Mouse (Mus musculus) hindbrain, embryonic 12.5 days (tissue): Measurements from ENCODE around the gene Antxrl. TPM values are rescaled to one million over a fixed set of nuclear protein-coding genes. Genes with fewer than 3 reads are reported as not detected.
A peak's percentile ranks its signal among the peaks of the same experiment; 100 is the strongest.

Source experiments
- ATAC-seq: fragments of 200-750 bp; cut with Nextera tagmentation; 2 replicates; pipeline ENCODE4 v1.8.0; 2017; ENCODE audit warnings: moderate TSS enrichment; ENCODE audit not compliant: low FRiP score
- H3K27ac ChIP-seq: fragments of 300-500 bp; sonication (generic); 2 replicates; pipeline ENCODE4 v1.5.1; 2016; ENCODE audit warnings: mild to moderate bottlenecking
- H3K27me3 ChIP-seq: fragments of 300-500 bp; sonication (generic); 2 replicates; pipeline ENCODE4 v1.6.1; 2016; ENCODE audit warnings: mild to moderate bottlenecking
- H3K36me3 ChIP-seq: fragments of 300-500 bp; sonication (generic); 2 replicates; pipeline ENCODE4 v1.6.1; 2016; ENCODE audit warnings: mild to moderate bottlenecking
- H3K4me1 ChIP-seq: fragments of 300-500 bp; sonication (generic); 2 replicates; pipeline ENCODE4 v1.6.1; 2016
- H3K4me2 ChIP-seq: fragments of 300-500 bp; sonication (generic); replicated peaks from 2 replicates; pipeline ENCODE4 v1.6.1; 2016; ENCODE audit warnings: mild to moderate bottlenecking
- H3K4me3 ChIP-seq: fragments of 300-500 bp; sonication (generic); 2 replicates; pipeline ENCODE4 v1.5.1; 2016; ENCODE audit warnings: mild to moderate bottlenecking
- H3K9ac ChIP-seq: fragments of 300-500 bp; sonication (generic); 2 replicates; pipeline ENCODE4 v1.6.1; 2016; ENCODE audit warnings: mild to moderate bottlenecking, moderate library complexity
- H3K9me3 ChIP-seq: fragments of 300-500 bp; sonication (generic); replicated peaks from 2 replicates; pipeline ENCODE4 v1.6.1; 2016; ENCODE audit warnings: mild to moderate bottlenecking
- WGBS: fragments of 180-500 bp; shearing (Covaris S2); methylation state at CpG from one replicate; pipeline ENCODE4 v1.1.7; 2016; 5-methylcytosine and 5-hydroxymethylcytosine counted together
- polyA plus RNA-seq: library from polyadenylated mRNA; unstranded; fragments of >200 nt; fragmentation: Nextera tagmentation; extraction: Ambion mirVana; gene quantifications from 2 replicates; pipeline ENCODE4 v1.2.1, GENCODE M21; 2016

Gene Antxrl
- polyA plus RNA-seq, 1 experiment from 2014 or later, result not detected

GRCm38 (mm10) chr14:34078293-34078692, 25.8 kb downstream of the Antxrl start:
- WGBS, result 83% methylated on average over 4 of the region's 4 CpGs
- Histone ChIP-seq H3K36me3 (no peaks in the 10 kb centered on the region), H3K27me3 (0 out of 2 replicates have a peak, but pooled peaks cover 4% of the 10 kb centered on the region), H3K9ac (no peak overlapping the region), H3K27ac (no peak overlapping the region), H3K9me3 (no peaks in the 10 kb centered on the region), H3K4me1 (no peaks in the 10 kb centered on the region; the same call in 1 of the 2 replicates), H3K4me2 (no peak overlapping the region), H3K4me3 (no peak overlapping the region)
- no peak for ATAC-seq

DNA sequence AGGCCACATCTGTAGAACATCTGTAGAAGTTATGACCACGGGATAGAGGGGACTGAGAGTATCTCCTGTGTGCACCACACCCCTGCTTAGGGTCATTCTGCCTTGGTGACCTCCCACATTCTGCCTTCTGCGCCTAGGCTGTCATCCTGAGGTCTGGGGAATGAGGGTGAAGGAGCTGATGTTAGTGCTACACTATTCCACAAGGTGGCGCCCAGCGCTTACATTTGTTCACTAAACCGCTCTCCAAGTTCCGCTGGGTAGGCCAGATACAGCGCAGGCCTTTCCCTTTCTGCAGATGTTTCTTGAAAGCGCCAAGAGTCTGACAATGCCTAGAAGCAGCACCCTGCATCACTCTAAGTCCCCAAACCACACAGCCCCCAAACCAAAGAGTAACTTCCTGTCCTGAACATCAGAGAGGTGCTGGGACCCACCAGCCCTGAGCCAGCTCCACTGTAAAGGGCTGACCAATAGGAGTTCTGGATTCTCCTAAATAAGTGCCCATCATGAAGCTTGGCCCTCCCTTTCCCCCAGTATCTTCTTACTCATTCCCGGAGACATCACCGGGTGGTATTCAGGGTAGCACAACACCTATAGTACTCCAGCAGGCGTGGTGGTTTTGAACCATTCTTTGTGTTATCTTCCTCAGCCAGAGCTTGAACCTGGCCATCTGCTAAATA, 28.0 kb downstream of the Antxrl start:
- H3K9me3 ChIP-seq, result no peaks in the 10 kb centered on the region
- no peak overlapping the region for H3K4me3 ChIP-seq
- H3K4me1 ChIP-seq, result no peaks in the 10 kb centered on the region; the same call in 1 of the 2 replicates
- no peak overlapping the region for H3K9ac ChIP-seq
- ATAC-seq, result peak; percentile 65
- no peaks in the 10 kb centered on the region for H3K36me3 ChIP-seq
- 11% methylated on average over 11 of the region's 11 CpGs for WGBS
- no peak overlapping the region for H3K27ac ChIP-seq
- 0 out of 2 replicates have a peak, but pooled peaks cover 4% of the 10 kb centered on the region for H3K27me3 ChIP-seq
- no peak overlapping the region for H3K4me2 ChIP-seq

GRCm38 (mm10) chr14:34085731-34086130, 33.2 kb downstream of the Antxrl start, which contains the start of gene Anxa8:
TSS of gene Anxa8 (plus strand) at chr14:34085981.
- Histone ChIP-seq H3K27ac (no peak within 1 kb of the TSS), H3K4me1 (no peaks in the 10 kb centered on the region), H3K9ac (no peak within 1 kb of the TSS), H3K36me3 (no peaks in the 10 kb centered on the region), H3K9me3 (no peaks in the 10 kb centered on the region), H3K27me3 (0 out of 2 replicates have a peak, but pooled peaks cover 4% of the 10 kb centered on the region), H3K4me2 (no peak within 1 kb of the TSS), H3K4me3 (no peak within 1 kb of the TSS)
- WGBS, result 76% methylated on average over 4 of the region's 4 CpGs
- no peak for ATAC-seq

DNA sequence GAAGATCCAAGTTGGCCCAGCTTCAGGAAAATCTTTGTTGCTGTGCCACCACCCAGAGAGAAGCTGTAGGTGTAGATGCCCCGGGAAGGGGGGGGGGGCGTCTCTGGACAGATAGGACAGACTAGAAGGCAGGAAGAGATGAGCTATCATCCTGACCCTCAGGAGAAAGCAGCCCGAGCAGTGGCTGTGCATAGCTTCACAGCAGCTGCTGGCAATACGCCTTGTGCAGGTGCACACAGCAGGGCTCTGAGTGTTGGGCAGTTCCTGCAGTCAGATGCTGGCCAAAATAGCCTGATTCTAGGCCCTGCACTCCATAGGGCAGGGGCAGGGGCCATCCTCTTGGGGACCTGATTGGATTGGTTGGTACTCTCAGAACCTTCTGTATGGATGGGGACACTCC, 34.3 kb downstream of the Antxrl start:
- no peak overlapping the region for H3K4me3 ChIP-seq
- H3K9ac ChIP-seq, result no peak overlapping the region
- H3K36me3 ChIP-seq, result no peaks in the 10 kb centered on the region
- ATAC-seq, result no peak
- no peaks in the 10 kb centered on the region for H3K9me3 ChIP-seq
- no peaks in the 10 kb centered on the region for H3K4me1 ChIP-seq
- no peak overlapping the region for H3K4me2 ChIP-seq
- H3K27ac ChIP-seq, result no peak overlapping the region
- WGBS, result 54% methylated on average over 4 of the region's 4 CpGs
- no peaks in the 10 kb centered on the region for H3K27me3 ChIP-seq

- 84% methylated on average over 2 of the region's 2 CpGs for WGBS
- Histone ChIP-seq H3K4me3 (no peak overlapping the region), H3K4me2 (no peak overlapping the region), H3K4me1 (no peaks in the 10 kb centered on the region), H3K27me3 (no peaks in the 10 kb centered on the region), H3K27ac (no peak overlapping the region), H3K9ac (no peak overlapping the region), H3K9me3 (no peaks in the 10 kb centered on the region), H3K36me3 (no peaks in the 10 kb centered on the region)
- ATAC-seq, result no peak
These were observed 35.4 kb downstream of the Antxrl start for GRCm38 (mm10) chr14:34087856-34088398.

GRCm38 (mm10) chr14:34089796-34090195, 37.3 kb downstream of the Antxrl start:
- Histone ChIP-seq H3K27ac (no peak overlapping the region), H3K27me3 (no peaks in the 10 kb centered on the region), H3K36me3 (no peaks in the 10 kb centered on the region), H3K4me1 (no peaks in the 10 kb centered on the region), H3K4me2 (no peak overlapping the region), H3K9ac (no peak overlapping the region), H3K4me3 (no peak overlapping the region), H3K9me3 (no peaks in the 10 kb centered on the region)
- no peak for ATAC-seq
- 91% methylated on average over 8 of the region's 8 CpGs for WGBS

- Histone ChIP-seq H3K4me1 (no peaks in the 10 kb centered on the region), H3K4me3 (no peak overlapping the region), H3K9me3 (no peaks in the 10 kb centered on the region), H3K4me2 (no peak overlapping the region), H3K27me3 (no peaks in the 10 kb centered on the region), H3K36me3 (no peaks in the 10 kb centered on the region), H3K27ac (no peak overlapping the region), H3K9ac (no peak overlapping the region)
- WGBS, result 87% methylated on average over 5 of the region's 5 CpGs
- no peak for ATAC-seq
These were observed 39.0 kb downstream of the Antxrl start for GRCm38 (mm10) chr14:34091475-34091874.

DNA sequence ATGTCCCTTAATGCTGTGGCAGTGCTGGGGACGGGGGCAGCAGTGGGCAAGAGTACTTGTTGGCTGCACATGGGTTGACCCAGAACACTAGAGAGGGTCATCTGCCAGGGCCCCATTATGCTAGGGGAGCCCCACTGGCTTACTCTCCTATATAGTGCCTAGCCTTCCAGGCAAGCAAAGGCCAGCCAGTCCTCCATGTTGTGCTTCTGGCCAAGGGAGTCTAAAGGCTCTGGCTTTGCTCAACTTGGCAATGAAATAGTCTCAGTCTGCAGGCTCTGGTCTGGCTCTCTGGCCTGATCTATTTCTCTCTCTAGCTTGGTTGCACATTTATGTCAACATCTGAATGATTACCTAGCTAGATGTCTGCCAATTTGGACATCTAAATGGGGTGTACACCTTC, 40.3 kb downstream of the Antxrl start:
- H3K9me3 ChIP-seq, result no peaks in the 10 kb centered on the region
- WGBS, result 88% methylated on average over 1 of the region's 1 CpGs

GRCm38 (mm10) chr14:34096161-34096560, 43.7 kb downstream of the Antxrl start:
- H3K27ac ChIP-seq, result no peak overlapping the region
- 79% methylated on average over 5 of the region's 5 CpGs for WGBS
- H3K9ac ChIP-seq, result no peak overlapping the region
- no peak overlapping the region for H3K4me3 ChIP-seq
- no peaks in the 10 kb centered on the region for H3K36me3 ChIP-seq
- ATAC-seq, result no peak
- H3K27me3 ChIP-seq, result no peaks in the 10 kb centered on the region
- H3K9me3 ChIP-seq, result no peaks in the 10 kb centered on the region
- H3K4me1 ChIP-seq, result no peaks in the 10 kb centered on the region
- no peak overlapping the region for H3K4me2 ChIP-seq

More for the DNA sequence above, 40.3 kb downstream of the Antxrl start:
- H3K9ac ChIP-seq, result no peak overlapping the region
- no peaks in the 10 kb centered on the region for H3K27me3 ChIP-seq
- H3K4me1 ChIP-seq, result no peaks in the 10 kb centered on the region
- H3K4me2 ChIP-seq, result no peak overlapping the region
- ATAC-seq, result no peak
- no peak overlapping the region for H3K4me3 ChIP-seq
- no peak overlapping the region for H3K27ac ChIP-seq
- no peaks in the 10 kb centered on the region for H3K36me3 ChIP-seq

GRCm38 (mm10) chr14:34102601-34103000, 50.1 kb downstream of the Antxrl start, which contains the start of gene A630023A22Rik:
TSS of gene A630023A22Rik (minus strand) at chr14:34102754.
- no peaks in the 10 kb centered on the region for H3K9me3 ChIP-seq
- H3K36me3 ChIP-seq, result no peaks in the 10 kb centered on the region
- no peak for ATAC-seq
- no peaks in the 10 kb centered on the region for H3K27me3 ChIP-seq
- no peak within 1 kb of the TSS for H3K9ac ChIP-seq
- WGBS, result 83% methylated on average over 5 of the region's 5 CpGs
- no peak within 1 kb of the TSS for H3K27ac ChIP-seq
- H3K4me1 ChIP-seq, result no peaks in the 10 kb centered on the region
- H3K4me3 ChIP-seq, result no peak within 1 kb of the TSS
- H3K4me2 ChIP-seq, result no peak within 1 kb of the TSS

DNA sequence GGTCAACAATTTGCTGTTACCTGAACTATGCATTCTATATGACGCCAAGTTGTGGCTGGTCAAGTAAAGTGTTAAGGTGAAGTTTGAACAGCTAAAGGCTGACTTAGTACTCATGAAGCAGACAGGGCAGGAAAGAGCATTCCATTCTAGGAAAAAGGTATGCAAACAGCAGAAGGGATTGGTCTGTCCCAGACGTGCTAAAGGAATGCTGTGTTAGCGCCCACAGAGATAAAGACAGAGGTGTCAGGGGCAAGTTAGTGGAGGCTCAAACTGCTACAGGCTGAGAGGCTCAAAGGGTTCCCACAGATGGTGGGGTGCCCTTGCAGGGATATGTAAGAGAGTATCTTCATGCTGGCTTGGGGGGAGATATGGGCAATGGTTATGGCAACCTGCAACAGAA, 51.3 kb downstream of the Antxrl start:
- no peak for ATAC-seq
- 85% methylated on average over 3 of the region's 3 CpGs for WGBS
- no peaks in the 10 kb centered on the region for H3K4me1 ChIP-seq
- no peak overlapping the region for H3K4me2 ChIP-seq
- no peak overlapping the region for H3K27ac ChIP-seq
- no peaks in the 10 kb centered on the region for H3K9me3 ChIP-seq
- H3K4me3 ChIP-seq, result no peak overlapping the region
- no peaks in the 10 kb centered on the region for H3K36me3 ChIP-seq
- no peaks in the 10 kb centered on the region for H3K27me3 ChIP-seq
- H3K9ac ChIP-seq, result no peak overlapping the region

- Histone ChIP-seq H3K4me1 (no peaks in the 10 kb centered on the region), H3K4me3 (no peak overlapping the region), H3K4me2 (no peak overlapping the region), H3K9ac (no peak overlapping the region), H3K27ac (no peak overlapping the region), H3K9me3 (no peaks in the 10 kb centered on the region), H3K27me3 (no peaks in the 10 kb centered on the region), H3K36me3 (no peaks in the 10 kb centered on the region)
- 29% methylated on average over 8 of the region's 8 CpGs for WGBS
- no peak for ATAC-seq
These were observed 52.4 kb downstream of the Antxrl start for GRCm38 (mm10) chr14:34104892-34105291.
